Mouse (Mus musculus): Measurements from ENCODE around the gene Cacna1a. TPM values are rescaled to one million over a fixed set of nuclear protein-coding genes. Genes with fewer than 3 reads are reported as not detected.

Cacna1a gene
- total and polyA plus RNA-seq, 2 experiments from 2014 or later = 4.2 to 8.6 TPM

GRCm38 (mm10) chr8:84471271-84471995 lies 83.2 kb downstream of the Cacna1a start:
- H3K36me3 ChIP-seq (replicated peaks; ENCODE audit: control insufficient read depth, insufficient read depth, low read length) = no peaks in the 10 kb centered on the region
- H3K4me2 ChIP-seq (ENCODE audit: low read depth, low read length) = no peak overlapping the region
- H3K4me1 ChIP-seq (ENCODE audit: control insufficient read depth, insufficient read depth) = no peaks in the 10 kb centered on the region
- H3K27me3 ChIP-seq (ENCODE audit: control insufficient read depth, insufficient read depth, low read length) = no peaks in the 10 kb centered on the region
- ATAC-seq (ENCODE audit: insufficient read depth, low read depth) (no peak), DNase-seq (ENCODE audit: low spot score) (peak; percentile 71)
- H3K9me3 ChIP-seq (replicated peaks; ENCODE audit: control insufficient read depth, low read length) = no peaks in the 10 kb centered on the region
- 49% methylated on average over 9 of the region's 9 CpGs for WGBS
- H3K4me3 ChIP-seq (ENCODE audit: low read depth, low read length) = no peak overlapping the region
- H3K9ac ChIP-seq (replicated peaks; ENCODE audit: low read depth, low read length) = no peak overlapping the region
- H3K27ac ChIP-seq (ENCODE audit: low read depth) = no peak overlapping the region
- TF ChIP-seq EP300 (IDR thresholded peaks at IDR 0.05; ENCODE audit: low read depth) = no peak
- no peak for TF ChIP-seq CTCF (IDR thresholded peaks at IDR 0.05; ENCODE audit: low read depth)

- DNase-seq (ENCODE audit: low spot score) (no peak), ATAC-seq (ENCODE audit: insufficient read depth, low read depth) (no peak)
- WGBS = 79% methylated on average over 1 of the region's 1 CpGs
- Histone ChIP-seq H3K9ac (replicated peaks; ENCODE audit: low read depth, low read length) (no peak overlapping the region), H3K4me3 (ENCODE audit: low read depth, low read length) (no peak overlapping the region), H3K36me3 (replicated peaks; ENCODE audit: control insufficient read depth, insufficient read depth, low read length) (no peaks in the 10 kb centered on the region), H3K4me2 (ENCODE audit: low read depth, low read length) (no peak overlapping the region), H3K4me1 (ENCODE audit: control insufficient read depth, insufficient read depth) (no peaks in the 10 kb centered on the region), H3K27me3 (ENCODE audit: control insufficient read depth, insufficient read depth, low read length) (no peaks in the 10 kb centered on the region), H3K9me3 (replicated peaks; ENCODE audit: control insufficient read depth, low read length) (no peaks in the 10 kb centered on the region), H3K27ac (ENCODE audit: low read depth) (no peak overlapping the region)
- TF ChIP-seq EP300 (IDR thresholded peaks at IDR 0.05; ENCODE audit: low read depth) = no peak
- 0 out of 2 replicates have a peak, but pooled peaks have one; percentile 17 for TF ChIP-seq CTCF (IDR thresholded peaks at IDR 0.05; ENCODE audit: low read depth)
Observed at GRCm38 (mm10) chr8:84474456-84474855, 86.2 kb downstream of the Cacna1a start.

DNA sequence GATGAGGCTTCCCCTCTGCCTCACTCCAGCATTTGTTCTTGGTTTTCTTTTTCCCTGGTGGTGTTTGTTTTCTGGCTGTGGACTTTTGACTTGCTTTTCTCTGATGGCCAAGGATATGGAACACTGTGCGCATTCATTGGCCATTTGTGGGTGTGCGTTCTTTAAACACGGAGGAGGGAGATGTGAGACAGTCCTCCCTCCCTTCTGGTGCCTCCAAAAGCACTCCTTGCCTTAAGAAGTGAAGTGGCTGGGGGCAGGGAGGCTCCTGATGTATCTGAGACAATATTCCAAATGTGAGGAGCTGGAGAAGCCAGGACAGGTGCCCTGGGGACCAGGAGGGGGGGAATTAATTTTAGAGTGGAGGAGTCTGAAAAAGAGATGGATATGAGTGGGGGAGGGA lies 89.1 kb downstream of the Cacna1a start:
- no peak overlapping the region for H3K4me3 ChIP-seq (ENCODE audit: low read depth, low read length)
- DNase-seq (ENCODE audit: low spot score) = no peak

DNA sequence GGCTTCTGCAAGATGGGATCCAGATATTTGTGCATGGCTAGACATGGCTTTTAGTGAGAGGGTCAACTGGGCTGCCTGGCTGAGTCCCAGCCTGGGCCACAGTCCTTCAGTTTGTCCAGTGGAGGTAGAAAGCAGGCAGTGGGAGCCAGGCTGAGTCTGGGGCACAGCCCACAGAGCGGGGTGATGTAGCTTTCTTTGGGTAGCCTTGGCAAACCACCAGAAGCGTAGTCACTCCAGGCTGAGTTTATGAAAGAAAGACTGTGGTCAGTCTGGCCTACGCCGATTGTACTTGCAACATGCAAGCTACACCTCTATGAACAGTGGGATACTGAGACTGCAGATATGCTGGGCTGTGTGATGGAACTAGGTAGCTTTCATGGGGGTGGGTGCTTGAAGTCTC lies 94.8 kb downstream of the Cacna1a start:
- WGBS = 87% methylated on average over 4 of the region's 4 CpGs
- no peak for DNase-seq (ENCODE audit: low spot score)

More for the DNA sequence above, 89.1 kb downstream of the Cacna1a start:
- Histone ChIP-seq H3K4me1 (ENCODE audit: control insufficient read depth, insufficient read depth) (no peaks in the 10 kb centered on the region), H3K4me2 (ENCODE audit: low read depth, low read length) (no peak overlapping the region), H3K27ac (ENCODE audit: low read depth) (no peak overlapping the region), H3K9ac (replicated peaks; ENCODE audit: low read depth, low read length) (no peak overlapping the region), H3K36me3 (replicated peaks; ENCODE audit: control insufficient read depth, insufficient read depth, low read length) (no peaks in the 10 kb centered on the region), H3K9me3 (replicated peaks; ENCODE audit: control insufficient read depth, low read length) (no peaks in the 10 kb centered on the region), H3K27me3 (ENCODE audit: control insufficient read depth, insufficient read depth, low read length) (no peaks in the 10 kb centered on the region)
- WGBS = 63% methylated on average over 3 of the region's 3 CpGs
- TF ChIP-seq EP300 (IDR thresholded peaks at IDR 0.05; ENCODE audit: low read depth) = no peak
- no peak for TF ChIP-seq CTCF (IDR thresholded peaks at IDR 0.05; ENCODE audit: low read depth)
- no peak for ATAC-seq (ENCODE audit: insufficient read depth, low read depth)

DNA sequence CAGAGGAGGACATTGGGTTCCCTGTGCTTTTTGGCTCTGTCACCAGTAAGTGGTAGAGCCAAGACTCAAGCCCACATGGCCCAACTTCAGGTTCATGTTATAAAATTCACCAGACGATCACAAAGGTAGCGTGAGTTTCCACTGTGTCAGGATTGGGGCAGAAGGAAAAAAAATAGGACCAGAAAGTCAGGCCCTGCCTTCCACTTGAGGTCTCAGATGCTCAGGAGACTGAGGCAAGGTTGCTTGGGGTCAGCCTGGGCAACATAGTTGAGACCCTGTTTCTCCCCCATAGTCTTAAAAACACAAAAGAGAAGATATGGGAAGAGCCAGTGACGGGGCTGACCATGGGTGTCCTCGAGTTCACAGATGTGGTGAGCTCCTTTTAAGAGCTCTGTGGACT lies 97.1 kb downstream of the Cacna1a start:
- WGBS = 87% methylated on average over 4 of the region's 4 CpGs
- no peak overlapping the region for H3K27ac ChIP-seq (ENCODE audit: low read depth)
- no peaks in the 10 kb centered on the region for H3K4me1 ChIP-seq (ENCODE audit: control insufficient read depth, insufficient read depth)
- H3K27me3 ChIP-seq (ENCODE audit: control insufficient read depth, insufficient read depth, low read length) = no peaks in the 10 kb centered on the region
- H3K9me3 ChIP-seq (replicated peaks; ENCODE audit: control insufficient read depth, low read length) = no peaks in the 10 kb centered on the region
- no peaks in the 10 kb centered on the region for H3K36me3 ChIP-seq (replicated peaks; ENCODE audit: control insufficient read depth, insufficient read depth, low read length)
- no peak overlapping the region for H3K4me2 ChIP-seq (ENCODE audit: low read depth, low read length)
- H3K4me3 ChIP-seq (ENCODE audit: low read depth, low read length) = no peak overlapping the region
- TF ChIP-seq CTCF (IDR thresholded peaks at IDR 0.05; ENCODE audit: low read depth) = no peak
- no peak for TF ChIP-seq EP300 (IDR thresholded peaks at IDR 0.05; ENCODE audit: low read depth)
- H3K9ac ChIP-seq (replicated peaks; ENCODE audit: low read depth, low read length) = no peak overlapping the region
- DNase-seq (ENCODE audit: low spot score) (no peak), ATAC-seq (ENCODE audit: insufficient read depth, low read depth) (no peak)

More for the DNA sequence above, 94.8 kb downstream of the Cacna1a start:
- no peaks in the 10 kb centered on the region for H3K27me3 ChIP-seq (ENCODE audit: control insufficient read depth, insufficient read depth, low read length)
- H3K9me3 ChIP-seq (replicated peaks; ENCODE audit: control insufficient read depth, low read length) = no peaks in the 10 kb centered on the region
- H3K4me3 ChIP-seq (ENCODE audit: low read depth, low read length) = no peak overlapping the region
- TF ChIP-seq CTCF (IDR thresholded peaks at IDR 0.05; ENCODE audit: low read depth) (no peak), EP300 (IDR thresholded peaks at IDR 0.05; ENCODE audit: low read depth) (no peak)
- H3K27ac ChIP-seq (ENCODE audit: low read depth) = no peak overlapping the region
- no peak overlapping the region for H3K4me2 ChIP-seq (ENCODE audit: low read depth, low read length)
- no peaks in the 10 kb centered on the region for H3K4me1 ChIP-seq (ENCODE audit: control insufficient read depth, insufficient read depth)
- no peak overlapping the region for H3K9ac ChIP-seq (replicated peaks; ENCODE audit: low read depth, low read length)
- no peak for ATAC-seq (ENCODE audit: insufficient read depth, low read depth)
- no peaks in the 10 kb centered on the region for H3K36me3 ChIP-seq (replicated peaks; ENCODE audit: control insufficient read depth, insufficient read depth, low read length)

DNA sequence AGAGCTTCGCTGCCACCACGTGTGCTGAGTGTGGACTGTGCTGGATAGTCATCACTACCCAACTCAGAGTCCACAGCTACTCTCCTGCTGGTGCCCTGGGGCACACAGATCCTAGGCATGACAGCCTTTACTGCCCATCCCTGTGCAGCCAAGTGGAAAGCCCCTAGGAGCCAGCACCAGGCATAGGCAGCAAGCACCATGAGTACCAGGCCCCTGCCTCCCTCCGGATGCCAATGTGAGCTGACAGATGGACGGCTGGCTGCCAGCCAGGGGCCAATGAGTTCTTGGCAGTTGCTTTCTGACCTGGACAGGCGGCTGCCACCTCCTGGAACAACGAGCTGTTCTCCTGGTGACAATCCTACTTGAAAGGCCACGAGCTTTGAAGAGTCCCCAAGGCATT lies 97.6 kb downstream of the Cacna1a start:
- 47% methylated on average over 7 of the region's 7 CpGs for WGBS
- Histone ChIP-seq H3K27ac (ENCODE audit: low read depth) (no peak overlapping the region), H3K4me3 (ENCODE audit: low read depth, low read length) (no peak overlapping the region), H3K9ac (replicated peaks; ENCODE audit: low read depth, low read length) (no peak overlapping the region), H3K27me3 (ENCODE audit: control insufficient read depth, insufficient read depth, low read length) (no peaks in the 10 kb centered on the region), H3K4me2 (ENCODE audit: low read depth, low read length) (no peak overlapping the region), H3K9me3 (replicated peaks; ENCODE audit: control insufficient read depth, low read length) (no peaks in the 10 kb centered on the region), H3K4me1 (ENCODE audit: control insufficient read depth, insufficient read depth) (no peaks in the 10 kb centered on the region), H3K36me3 (replicated peaks; ENCODE audit: control insufficient read depth, insufficient read depth, low read length) (no peaks in the 10 kb centered on the region)
- ATAC-seq (ENCODE audit: insufficient read depth, low read depth) (peak; percentile 63; the same call in 1 of the 2 replicates), DNase-seq (ENCODE audit: low spot score) (peak; percentile 46)
- TF ChIP-seq EP300 (IDR thresholded peaks at IDR 0.05; ENCODE audit: low read depth) (no peak), CTCF (IDR thresholded peaks at IDR 0.05; ENCODE audit: low read depth) (peak; percentile 32)
